Mouse (Mus musculus) small intestine, adult 10 weeks (tissue): ENCODE results near the gene Eml5. TPM values are rescaled to one million over a fixed set of nuclear protein-coding genes. Genes with fewer than 3 reads are reported as not detected.

Experiments used
- polyA plus RNA-seq: library from polyadenylated mRNA; stranded (reverse); fragments of 350-450 nt; fragmentation: Illumina TruSeq; extraction: RNeasy Lipid Tissue Mini Kit (QIAGEN cat#74804); gene quantifications from one replicate; pipeline ENCODE4 v1.2.3, GENCODE M21; 2014; ENCODE audit warnings: low replicate concordance

Eml5 gene
- 4.8 TPM for polyA plus RNA-seq

GRCm38 (mm10) chr12:98900881-98901801 lies at the start of gene Eml5:
Gene Eml5 (minus strand): TSS chr12:98901484.

GRCm38 (mm10) chr12:98920194-98920991 lies 19.1 kb upstream of the Eml5 start, which contains the start of gene Ttc8:
Gene Ttc8 (plus strand): TSS chr12:98920574.

GRCm38 (mm10) chr12:98746746-98747379 lies 154.4 kb downstream of the Eml5 start, which contains the start of gene Zc3h14:
Gene Zc3h14 (plus strand): TSS chr12:98746964.

GRCm38 (mm10) chr12:98736951-98737800 lies 164.1 kb downstream of the Eml5 start, which contains the start of gene Ptpn21:
Gene Ptpn21 (minus strand): TSS chr12:98737405.

Other genes starting within 250 kb of the Eml5 start
- gene Ptpn21, start 164.1 kb downstream of the Eml5 start, polyA plus RNA-seq = 13.3 TPM
- 143 TPM for gene Zc3h14, start 154.5 kb downstream of the Eml5 start, polyA plus RNA-seq
- gene Ttc8, start 19.1 kb upstream of the Eml5 start, polyA plus RNA-seq = 4.6 TPM